Mouse (Mus musculus) right cerebral cortex, adult 18-20 months (tissue): ENCODE measurements at regions not wholly inside any gene's neighbourhood (a gene's known extent, or its start where the extent isn't known, plus 50 kb on each side); places are given as distances from the start of the nearest gene placed in this dataset.

Source experiments
- DNase-seq: peaks from one replicate; pipeline ENCODE4 v3.0.0; 2022; ENCODE audit warnings: mixed read lengths

- DNase-seq = no peak
Measured at GRCm38 (mm10) chr16:93055545-93055944, 229.6 kb upstream of the Runx1 start.

GRCm38 (mm10) chr16:93051233-93051632 is 225.3 kb upstream of the Runx1 start:
- no peak for DNase-seq

- DNase-seq = no peak
Measured at GRCm38 (mm10) chr16:93048418-93048932, 222.5 kb upstream of the Runx1 start.

GRCm38 (mm10) chr16:93047594-93047993 is 221.6 kb upstream of the Runx1 start:
- no peak for DNase-seq

GRCm38 (mm10) chr16:93046221-93046620 is 220.3 kb upstream of the Runx1 start:
- DNase-seq = no peak

- no peak for DNase-seq
Measured at GRCm38 (mm10) chr16:93043355-93043754, 217.4 kb upstream of the Runx1 start.

GRCm38 (mm10) chr16:93042941-93043340 is 217.0 kb upstream of the Runx1 start:
- no peak for DNase-seq

GRCm38 (mm10) chr16:93042491-93042890 is 216.5 kb upstream of the Runx1 start:
- DNase-seq = no peak

- no peak for DNase-seq
Measured at GRCm38 (mm10) chr16:93041887-93042286, 215.9 kb upstream of the Runx1 start.

- DNase-seq = no peak
Measured at GRCm38 (mm10) chr16:93041399-93041798, 215.4 kb upstream of the Runx1 start.

GRCm38 (mm10) chr16:93035626-93036025 is 209.7 kb upstream of the Runx1 start:
- no peak for DNase-seq

GRCm38 (mm10) chr16:93033943-93034342 is 208.0 kb upstream of the Runx1 start:
- no peak for DNase-seq

- DNase-seq = no peak
Measured at GRCm38 (mm10) chr16:93031624-93032023, 205.7 kb upstream of the Runx1 start.

- DNase-seq = no peak
Measured at GRCm38 (mm10) chr16:93028640-93029039, 202.7 kb upstream of the Runx1 start.

GRCm38 (mm10) chr16:93028016-93028415 is 202.1 kb upstream of the Runx1 start:
- no peak for DNase-seq

- DNase-seq = no peak
Measured at GRCm38 (mm10) chr16:93026094-93026648, 200.2 kb upstream of the Runx1 start.

- DNase-seq = no peak
Measured at GRCm38 (mm10) chr16:93019800-93020555, 194.0 kb upstream of the Runx1 start.

- no peak for DNase-seq
Measured at GRCm38 (mm10) chr16:93018766-93019165, 192.8 kb upstream of the Runx1 start.

- no peak for DNase-seq
Measured at GRCm38 (mm10) chr16:93017025-93017424, 191.1 kb upstream of the Runx1 start.

GRCm38 (mm10) chr16:93015636-93016035 is 189.7 kb upstream of the Runx1 start:
- no peak for DNase-seq

GRCm38 (mm10) chr16:93014991-93015390 is 189.0 kb upstream of the Runx1 start:
- DNase-seq = no peak

- DNase-seq = no peak
Measured at GRCm38 (mm10) chr16:93013881-93014280, 187.9 kb upstream of the Runx1 start.

- no peak for DNase-seq
Measured at GRCm38 (mm10) chr16:93013256-93013655, 187.3 kb upstream of the Runx1 start.

- DNase-seq = no peak
Measured at GRCm38 (mm10) chr16:93011474-93011873, 185.5 kb upstream of the Runx1 start.
